Mouse (Mus musculus) kidney, adult 2 months (tissue): ENCODE data around the gene Mief1.

Experiments used
- CTCF ChIP-seq: fragments of 200-500 bp; conservative IDR thresholded peaks from 2 replicates; pipeline ENCODE4 v1.5.1; 2011; ENCODE audit warnings: low read depth, mild to moderate bottlenecking, control low read depth, low read length, moderate library complexity, mixed read lengths; ENCODE audit not compliant: insufficient read depth, insufficient read length
- POLR2A ChIP-seq: fragments of 200-500 bp; IDR thresholded peaks from one replicate; pipeline ENCODE4 v1.6.1; 2011; ENCODE audit warnings: low read depth, low read length, control low read depth

GRCm38 (mm10) chr15:80278121-80278759 lies 44.4 kb downstream of the Mief1 start:
- no peak for TF ChIP-seq CTCF
- TF ChIP-seq POLR2A = no peak
